Mouse (Mus musculus): ENCODE results near the gene Micu1. TPM values are rescaled to one million over a fixed set of nuclear protein-coding genes. Genes with fewer than 3 reads are reported as not detected.

The Micu1 gene
- polyA plus RNA-seq, 1 experiment from 2014 or later, result 82.0 TPM

- no peaks in the 10 kb centered on the region for H3K27me3 ChIP-seq (replicated peaks; ENCODE audit: control insufficient read depth, insufficient read depth, low read length)
- DNase-seq (ENCODE audit: low spot score) (peak; percentile 97), ATAC-seq (ENCODE audit: low read depth) (peak; percentile 93)
- peak overlapping the region; percentile 98 for H3K27ac ChIP-seq (replicated peaks; ENCODE audit: low read depth, low read length)
- peaks cover 51% of the 10 kb centered on the region for H3K4me1 ChIP-seq (ENCODE audit: control insufficient read depth, insufficient read depth, low read length)
- H3K4me2 ChIP-seq (ENCODE audit: low read depth, low read length), result peak overlapping the region; percentile 43
- peak overlapping the region; percentile 10; the same call in 1 of the 2 replicates for H3K4me3 ChIP-seq (ENCODE audit: low read depth, low read length)
- peak overlapping the region; percentile 51 for H3K9ac ChIP-seq (ENCODE audit: low read depth, low read length)
- WGBS, result 10% methylated on average over 10 of the region's 21 CpGs
- no peaks in the 10 kb centered on the region for H3K9me3 ChIP-seq (ENCODE audit: control insufficient read depth, low read length)
- peaks cover 39% of the 10 kb centered on the region for H3K36me3 ChIP-seq (ENCODE audit: control insufficient read depth, insufficient read depth, low read length)
These were observed 197.3 kb downstream of the Micu1 start for GRCm38 (mm10) chr10:59899341-59900173.

GRCm38 (mm10) chr10:59900174-59900435, 197.8 kb downstream of the Micu1 start:
- DNase-seq (ENCODE audit: low spot score) (no peak), ATAC-seq (ENCODE audit: low read depth) (no peak; the same call in 1 of the 2 replicates)
- Histone ChIP-seq H3K4me1 (ENCODE audit: control insufficient read depth, insufficient read depth, low read length) (peaks cover 51% of the 10 kb centered on the region), H3K9ac (ENCODE audit: low read depth, low read length) (0 out of 2 replicates have a peak overlapping the region, but pooled peaks have one; percentile 51), H3K27me3 (replicated peaks; ENCODE audit: control insufficient read depth, insufficient read depth, low read length) (no peaks in the 10 kb centered on the region), H3K36me3 (ENCODE audit: control insufficient read depth, insufficient read depth, low read length) (peaks cover 34% of the 10 kb centered on the region), H3K27ac (replicated peaks; ENCODE audit: low read depth, low read length) (peak overlapping the region; percentile 98), H3K4me3 (ENCODE audit: low read depth, low read length) (no peak overlapping the region), H3K9me3 (ENCODE audit: control insufficient read depth, low read length) (no peaks in the 10 kb centered on the region), H3K4me2 (ENCODE audit: low read depth, low read length) (peak overlapping the region; percentile 43)
- 35% methylated on average over 4 of the region's 4 CpGs for whole genome bisulfite sequencing

GRCm38 (mm10) chr10:59900939-59901338, 198.7 kb downstream of the Micu1 start:
- Histone ChIP-seq H3K4me3 (ENCODE audit: low read depth, low read length) (no peak overlapping the region), H3K27ac (replicated peaks; ENCODE audit: low read depth, low read length) (no peak overlapping the region; the same call in 1 of the 2 replicates), H3K27me3 (replicated peaks; ENCODE audit: control insufficient read depth, insufficient read depth, low read length) (no peaks in the 10 kb centered on the region), H3K9me3 (ENCODE audit: control insufficient read depth, low read length) (no peaks in the 10 kb centered on the region), H3K36me3 (ENCODE audit: control insufficient read depth, insufficient read depth, low read length) (peaks cover 26% of the 10 kb centered on the region), H3K9ac (ENCODE audit: low read depth, low read length) (no peak overlapping the region), H3K4me2 (ENCODE audit: low read depth, low read length) (no peak overlapping the region), H3K4me1 (ENCODE audit: control insufficient read depth, insufficient read depth, low read length) (peaks cover 51% of the 10 kb centered on the region)
- DNase-seq (ENCODE audit: low spot score) (no peak), ATAC-seq (ENCODE audit: low read depth) (no peak)
- WGBS, result 54% methylated on average over 4 of the region's 4 CpGs

- no peak for DNase-seq (ENCODE audit: low spot score)
- WGBS, result 76% methylated on average over 1 of the region's 1 CpGs
- no peak overlapping the region; the same call in 1 of the 2 replicates for H3K27ac ChIP-seq (replicated peaks; ENCODE audit: low read depth, low read length)
- H3K36me3 ChIP-seq (ENCODE audit: control insufficient read depth, insufficient read depth, low read length), result peaks cover 21% of the 10 kb centered on the region
- H3K4me1 ChIP-seq (ENCODE audit: control insufficient read depth, insufficient read depth, low read length), result peaks cover 51% of the 10 kb centered on the region
- H3K4me3 ChIP-seq (ENCODE audit: low read depth, low read length), result no peak overlapping the region
- H3K9me3 ChIP-seq (ENCODE audit: control insufficient read depth, low read length), result no peaks in the 10 kb centered on the region
- no peak overlapping the region for H3K4me2 ChIP-seq (ENCODE audit: low read depth, low read length)
- ATAC-seq (ENCODE audit: low read depth), result no peak
- no peak overlapping the region for H3K9ac ChIP-seq (ENCODE audit: low read depth, low read length)
- no peaks in the 10 kb centered on the region for H3K27me3 ChIP-seq (replicated peaks; ENCODE audit: control insufficient read depth, insufficient read depth, low read length)
These were observed 199.2 kb downstream of the Micu1 start for GRCm38 (mm10) chr10:59901463-59901862.

GRCm38 (mm10) chr10:59901986-59902605, 199.8 kb downstream of the Micu1 start:
- Histone ChIP-seq H3K4me2 (ENCODE audit: low read depth, low read length) (no peak overlapping the region), H3K4me1 (ENCODE audit: control insufficient read depth, insufficient read depth, low read length) (peaks cover 51% of the 10 kb centered on the region), H3K36me3 (ENCODE audit: control insufficient read depth, insufficient read depth, low read length) (peaks cover 15% of the 10 kb centered on the region), H3K27ac (replicated peaks; ENCODE audit: low read depth, low read length) (peak overlapping the region; percentile 52; the same call in 1 of the 2 replicates), H3K4me3 (ENCODE audit: low read depth, low read length) (no peak overlapping the region), H3K27me3 (replicated peaks; ENCODE audit: control insufficient read depth, insufficient read depth, low read length) (no peaks in the 10 kb centered on the region), H3K9ac (ENCODE audit: low read depth, low read length) (no peak overlapping the region), H3K9me3 (ENCODE audit: control insufficient read depth, low read length) (no peaks in the 10 kb centered on the region)
- DNase-seq (ENCODE audit: low spot score) (no peak), ATAC-seq (ENCODE audit: low read depth) (no peak)
- 64% methylated on average over 8 of the region's 8 CpGs for WGBS

GRCm38 (mm10) chr10:59902606-59902990, 200.3 kb downstream of the Micu1 start:
- DNase-seq (ENCODE audit: low spot score) (no peak), ATAC-seq (ENCODE audit: low read depth) (no peak)
- H3K4me1 ChIP-seq (ENCODE audit: control insufficient read depth, insufficient read depth, low read length), result peaks cover 53% of the 10 kb centered on the region
- no peaks in the 10 kb centered on the region for H3K27me3 ChIP-seq (replicated peaks; ENCODE audit: control insufficient read depth, insufficient read depth, low read length)
- no peak overlapping the region for H3K9ac ChIP-seq (ENCODE audit: low read depth, low read length)
- H3K4me3 ChIP-seq (ENCODE audit: low read depth, low read length), result no peak overlapping the region
- no peak overlapping the region for H3K4me2 ChIP-seq (ENCODE audit: low read depth, low read length)
- peaks cover 10% of the 10 kb centered on the region for H3K36me3 ChIP-seq (ENCODE audit: control insufficient read depth, insufficient read depth, low read length)
- no peaks in the 10 kb centered on the region for H3K9me3 ChIP-seq (ENCODE audit: control insufficient read depth, low read length)
- peak overlapping the region; percentile 52 for H3K27ac ChIP-seq (replicated peaks; ENCODE audit: low read depth, low read length)
- 54% methylated on average over 8 of the region's 8 CpGs for WGBS

- ATAC-seq (ENCODE audit: low read depth), result no peak
- Histone ChIP-seq H3K4me2 (ENCODE audit: low read depth, low read length) (no peak overlapping the region), H3K4me1 (ENCODE audit: control insufficient read depth, insufficient read depth, low read length) (peaks cover 55% of the 10 kb centered on the region), H3K4me3 (ENCODE audit: low read depth, low read length) (no peak overlapping the region), H3K9me3 (ENCODE audit: control insufficient read depth, low read length) (no peaks in the 10 kb centered on the region), H3K36me3 (ENCODE audit: control insufficient read depth, insufficient read depth, low read length) (peaks cover 4% of the 10 kb centered on the region), H3K9ac (ENCODE audit: low read depth, low read length) (peak overlapping the region; percentile 37; the same call in 1 of the 2 replicates), H3K27ac (replicated peaks; ENCODE audit: low read depth, low read length) (peak overlapping the region; percentile 4), H3K27me3 (replicated peaks; ENCODE audit: control insufficient read depth, insufficient read depth, low read length) (no peaks in the 10 kb centered on the region)
- DNase-seq (ENCODE audit: low spot score), result peak; percentile 59
- WGBS, result 25% methylated on average over 7 of the region's 7 CpGs
These were observed 200.9 kb downstream of the Micu1 start for GRCm38 (mm10) chr10:59903170-59903569.

GRCm38 (mm10) chr10:59907080-59907609, 204.9 kb downstream of the Micu1 start:
- no peak for ATAC-seq (ENCODE audit: low read depth)
- Histone ChIP-seq H3K4me1 (ENCODE audit: control insufficient read depth, insufficient read depth, low read length) (peaks cover 53% of the 10 kb centered on the region), H3K27ac (replicated peaks; ENCODE audit: low read depth, low read length) (peak overlapping the region; percentile 81), H3K9me3 (ENCODE audit: control insufficient read depth, low read length) (no peaks in the 10 kb centered on the region), H3K4me2 (ENCODE audit: low read depth, low read length) (no peak overlapping the region), H3K9ac (ENCODE audit: low read depth, low read length) (peak overlapping the region; percentile 37; the same call in 1 of the 2 replicates), H3K4me3 (ENCODE audit: low read depth, low read length) (no peak overlapping the region), H3K36me3 (ENCODE audit: control insufficient read depth, insufficient read depth, low read length) (no peaks in the 10 kb centered on the region), H3K27me3 (replicated peaks; ENCODE audit: control insufficient read depth, insufficient read depth, low read length) (no peaks in the 10 kb centered on the region)
- 55% methylated on average over 3 of the region's 3 CpGs for WGBS
- no peak for DNase-seq (ENCODE audit: low spot score)

Data from embryonic facial prominence, embryonic 14.5 days (tissue).